Mouse (Mus musculus): ENCODE data around the gene D130052B06Rik.

D130052B06Rik gene

DNA sequence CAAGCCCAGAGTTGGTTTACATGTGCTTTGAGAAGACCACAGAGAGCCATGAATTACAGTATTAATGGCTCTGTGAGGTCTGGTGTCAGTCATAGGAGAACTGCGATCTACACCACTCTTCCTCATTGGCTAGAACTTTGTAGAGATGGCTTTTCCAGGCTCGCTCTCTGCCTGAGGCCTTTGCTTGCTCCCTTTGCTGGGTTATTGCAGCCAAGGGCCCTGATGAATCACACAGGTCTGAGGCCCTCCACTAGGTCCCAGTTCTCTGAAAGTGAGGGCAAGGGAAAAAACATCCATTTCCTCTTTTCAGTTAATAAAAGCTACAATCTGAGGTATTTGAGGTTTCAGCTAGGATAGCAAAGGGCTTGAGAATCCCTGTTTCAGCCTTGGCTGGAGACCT is 64.5 kb downstream of the D130052B06Rik start:
- no peak for DNase-seq (ENCODE audit: low spot score)

DNA sequence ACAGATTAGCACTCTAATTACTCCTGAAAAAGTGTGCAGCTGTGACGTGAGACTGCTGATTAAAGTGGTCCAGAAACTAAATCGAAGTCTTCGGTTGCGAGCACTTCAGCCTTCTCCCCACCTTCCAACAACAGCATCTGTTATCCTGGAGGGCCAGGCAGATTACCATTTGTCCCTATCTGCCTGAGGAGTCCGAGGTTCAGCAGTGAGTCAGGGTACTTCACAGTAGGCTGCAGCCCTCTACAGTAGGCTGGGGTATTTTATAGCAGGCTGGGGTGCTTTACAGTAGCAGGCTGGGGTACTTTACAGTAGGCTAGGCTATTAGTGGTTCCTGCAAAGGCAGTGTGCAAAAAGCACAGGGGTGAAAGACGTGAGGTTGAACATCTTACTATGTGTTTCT is 69.3 kb downstream of the D130052B06Rik start:
- no peak for DNase-seq (ENCODE audit: low spot score)

DNA sequence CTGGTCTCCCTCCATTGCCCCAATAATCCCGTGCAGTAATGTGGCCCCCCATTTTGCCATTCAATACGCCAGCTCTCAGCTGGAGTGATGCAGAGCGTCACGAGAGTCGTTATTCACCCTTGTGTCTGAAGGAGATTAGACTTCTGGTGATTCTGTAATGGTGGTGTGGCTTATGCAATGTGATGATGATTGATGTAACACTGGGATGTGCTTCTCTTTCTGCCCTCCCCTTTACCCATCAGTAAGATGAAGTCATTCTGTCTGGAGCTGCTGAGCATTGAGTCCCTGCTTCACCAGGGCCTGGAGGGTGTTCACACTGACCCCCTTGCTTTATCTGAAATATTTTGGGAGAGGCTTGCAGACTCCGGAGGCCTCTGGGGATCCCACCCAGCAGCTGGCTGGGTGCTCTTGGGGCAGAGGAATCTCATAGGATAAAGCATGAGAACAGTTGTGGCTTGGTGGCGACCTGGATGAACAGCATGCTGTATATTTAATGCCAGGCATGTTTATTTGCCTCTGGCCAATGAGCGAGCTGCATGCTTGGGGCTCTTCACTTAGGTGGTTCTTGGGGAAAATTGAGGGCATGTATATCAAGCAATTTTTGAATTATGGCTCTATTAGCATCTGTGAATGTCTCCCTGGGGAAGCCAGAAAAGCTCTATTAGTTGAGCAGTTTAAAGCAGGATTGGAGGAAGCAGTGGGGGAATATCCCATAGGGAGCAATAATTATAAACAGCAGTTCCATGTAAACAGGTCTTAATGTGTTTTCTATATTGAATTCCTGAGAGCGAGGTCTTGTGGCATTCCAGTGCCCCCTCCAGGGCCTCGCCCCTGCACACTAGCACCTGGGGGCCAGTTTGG is 71.2 kb downstream of the D130052B06Rik start:
- DNase-seq (ENCODE audit: low spot score) = no peak
